In genomic region chr19:40451307-40451706, GRCm38 (mm10) we compare ENCODE assay signal across 22 mouse cellular contexts.
DNase-seq lines count a peak whose midpoint lies in the region; ATAC-seq and TF ChIP-seq lines count a peak whose summit lies in the region.
"Had no signal": no experiment of that assay in that cellular context is flagged by ENCODE, and none has a peak within 500 bp of the region (broad histone marks: within the 10 kb centered on the region; RNA-seq: fewer than 3 reads in every experiment).

No protein-coding gene starts in this region.

- no peak for DNase-seq in heart, embryonic 10.5 days (ENCODE audit: low spot score)
- no peak for DNase-seq in heart, postnatal 36 days
- DNase-seq in heart, adult 8-10 months (ENCODE audit: low spot score) = no peak
- DNase-seq: adrenal gland, adult 8-10 months; adrenal gland, postnatal 14 days; adrenal gland, postnatal 36 days; B cell, adult 2 months; cerebellum, adult 11-12 months; cerebellum, adult 2 months; cerebellum, adult 9-10 months; cerebellum, postnatal 10 days; cerebellum, postnatal 25 days had no signal

- H3K27ac ChIP-seq in heart, embryonic 10.5 days = peak overlapping the region; percentile 37; the same call in 1 of the 2 replicates
- H3K27ac ChIP-seq in heart, embryonic 13.5 days (replicated peaks) = 0 out of 2 replicates have a peak overlapping the region, but pooled peaks have one; percentile 38
- H3K27ac ChIP-seq: embryonic facial prominence, embryonic 10.5 days; embryonic facial prominence, embryonic 12.5 days; forebrain, embryonic 13.5 days; forebrain, embryonic 15.5 days had no signal

- whole genome bisulfite sequencing in heart, embryonic 10.5 days = 89% methylated on average over 6 of the region's 6 CpGs
- 81% methylated on average over 6 of the region's 6 CpGs for WGBS in heart, embryonic 13.5 days

- intact Hi-C loops in heart, postnatal 36 days (cut with DNase I) = no loop called here

- no peaks in the 10 kb centered on the region for H3K9me3 ChIP-seq in heart, embryonic 10.5 days
- H3K9me3 ChIP-seq in heart, embryonic 13.5 days = no peaks in the 10 kb centered on the region
- H3K9me3 ChIP-seq: embryonic facial prominence, embryonic 12.5 days; forebrain, embryonic 13.5 days; forebrain, embryonic 15.5 days had no signal

- no peak overlapping the region for H3K9ac ChIP-seq in heart, embryonic 13.5 days
- H3K9ac ChIP-seq: embryonic facial prominence, embryonic 12.5 days; forebrain, embryonic 13.5 days; forebrain, embryonic 15.5 days had no signal

- H3K79me2 ChIP-seq in myocyte (ENCODE audit: control insufficient read depth, insufficient read depth) = no peaks in the 10 kb centered on the region

- TF ChIP-seq POLR2A in myocyte (IDR thresholded peaks at IDR 0.05; ENCODE audit: insufficient read length, low read depth) = no peak

- H3K27me3 ChIP-seq in heart, embryonic 10.5 days (ENCODE audit: insufficient read depth, poor library complexity, severe bottlenecking) = no peaks in the 10 kb centered on the region
- no peaks in the 10 kb centered on the region for H3K27me3 ChIP-seq in heart, embryonic 13.5 days (replicated peaks)
- no peaks in the 10 kb centered on the region for H3K27me3 ChIP-seq in myocyte (ENCODE audit: control insufficient read depth, insufficient read depth, insufficient read length)
- H3K27me3 ChIP-seq: CH12.LX; embryonic facial prominence, embryonic 12.5 days; forebrain, embryonic 13.5 days; forebrain, embryonic 15.5 days; Patski had no signal

- H3K4me1 ChIP-seq in heart, embryonic 10.5 days = peaks cover 18% of the 10 kb centered on the region; the same call in 1 of the 2 replicates
- peaks cover 15% of the 10 kb centered on the region for H3K4me1 ChIP-seq in heart, embryonic 13.5 days
- H3K4me1 ChIP-seq: embryonic facial prominence, embryonic 10.5 days; embryonic facial prominence, embryonic 12.5 days; forebrain, embryonic 13.5 days; forebrain, embryonic 15.5 days had no signal

- H3K4me2 ChIP-seq in heart, embryonic 13.5 days = no peak overlapping the region
- H3K4me2 ChIP-seq in myocyte (ENCODE audit: low read depth) = peak overlapping the region; percentile 12
- H3K4me2 ChIP-seq: embryonic facial prominence, embryonic 12.5 days; forebrain, embryonic 13.5 days; forebrain, embryonic 15.5 days had no signal

- peaks cover 46% of the 10 kb centered on the region for H3K36me3 ChIP-seq in heart, embryonic 10.5 days
- H3K36me3 ChIP-seq in heart, embryonic 13.5 days = peaks cover 49% of the 10 kb centered on the region
- no peaks in the 10 kb centered on the region for H3K36me3 ChIP-seq in myocyte (ENCODE audit: control insufficient read depth, insufficient read depth)
- H3K36me3 ChIP-seq: embryonic facial prominence, embryonic 10.5 days; embryonic facial prominence, embryonic 12.5 days had no signal

- no peak overlapping the region for H3K4me3 ChIP-seq in heart, embryonic 10.5 days
- no peak overlapping the region for H3K4me3 ChIP-seq in heart, embryonic 13.5 days
- no peak overlapping the region for H3K4me3 ChIP-seq in myocyte
- H3K4me3 ChIP-seq: embryonic facial prominence, embryonic 10.5 days; embryonic facial prominence, embryonic 12.5 days; forebrain, embryonic 13.5 days; forebrain, embryonic 15.5 days had no signal

- H3ac ChIP-seq in myocyte (ENCODE audit: control insufficient read depth, insufficient read length) = no peak overlapping the region

- no peak for ATAC-seq in heart, embryonic 13.5 days (ENCODE audit: extremely low read depth, insufficient number of reproducible peaks, low FRiP score, low TSS enrichment)
- ATAC-seq: activated CD4-positive, CD25-positive, alpha-beta regulatory T cell, adult 4 months; CD4-positive, CD25-positive, alpha-beta regulatory T cell, adult 4 months; forebrain, embryonic 13.5 days; forebrain, embryonic 15.5 days; Patski had no signal

TF ChIP-seq in myocyte, 11 proteins besides CTCF, POLR2A, EP300 and RAD21:
- TF ChIP-seq MYOG (IDR thresholded peaks at IDR 0.05; ENCODE audit: control insufficient read depth in 1 of 3, insufficient read depth in 1 of 3, insufficient read length in 2 of 3, low read depth in 2 of 3) (peak; percentile 54 to 82 (median 65)), CEBPB (IDR thresholded peaks at IDR 0.05; ENCODE audit: insufficient read depth, poor library complexity, severe bottlenecking) (no peak), MYOD1 (IDR thresholded peaks at IDR 0.05; ENCODE audit: control insufficient read depth in 1 of 3, insufficient read length in 2 of 3, low read depth in 2 of 3) (peak; percentile 37 to 85 (median 52))
TF ChIP-seq in myocyte: peak in this region for 2.
